Mouse (Mus musculus) right cerebral cortex, postnatal 25 days (tissue): ENCODE measurements at regions not wholly inside any gene's neighbourhood (a gene's known extent, or its start where the extent isn't known, plus 50 kb on each side); places are given as distances from the start of the nearest gene placed in this dataset.
"Not testable (repeated sequence)": the region's sequence is repeated elsewhere in the genome, so short reads cannot be mapped to it uniquely, and the experiment has no call there.

Experiments used
- DNase-seq: peaks from one replicate; pipeline ENCODE4 v3.0.0; 2022

DNA sequence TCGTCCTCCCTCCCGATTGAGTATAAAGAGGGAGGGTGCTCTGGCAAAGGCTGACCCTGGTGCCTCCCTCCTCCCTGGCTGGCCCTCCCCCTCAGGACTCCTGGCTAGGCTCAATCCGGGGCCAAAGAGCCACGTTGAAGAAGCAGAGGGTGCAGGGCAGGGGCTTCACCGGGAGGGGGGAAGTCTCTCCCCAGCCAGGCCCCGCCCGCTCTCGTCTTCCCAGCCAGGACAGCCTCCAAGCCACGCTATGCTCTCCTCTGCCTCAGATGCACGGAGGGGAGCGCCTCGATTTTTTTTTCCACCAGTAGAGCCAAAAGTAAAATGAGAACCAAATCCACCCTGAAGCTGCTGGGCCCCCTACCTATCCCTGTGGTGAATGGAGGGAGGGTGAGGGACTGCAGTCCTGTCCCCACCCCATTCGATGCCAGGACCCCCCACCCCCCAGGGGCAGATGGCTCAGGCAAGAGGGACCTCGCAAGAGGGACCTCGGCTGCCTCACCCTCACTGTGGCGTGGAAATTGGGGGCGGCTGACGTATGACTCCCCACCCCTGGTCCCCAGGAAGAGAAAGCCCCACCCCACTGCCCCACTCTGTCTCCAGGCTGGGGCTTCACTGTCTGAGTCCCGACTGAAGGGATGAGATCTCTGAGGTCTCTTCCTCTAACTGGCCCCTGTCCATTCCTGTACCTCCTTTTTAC, 53.2 kb upstream of the Col1a1 start:
- DNase-seq, result no peak

GRCm38 (mm10) chr11:94881982-94882686, 53.9 kb upstream of the Col1a1 start:
- no peak for DNase-seq

DNA sequence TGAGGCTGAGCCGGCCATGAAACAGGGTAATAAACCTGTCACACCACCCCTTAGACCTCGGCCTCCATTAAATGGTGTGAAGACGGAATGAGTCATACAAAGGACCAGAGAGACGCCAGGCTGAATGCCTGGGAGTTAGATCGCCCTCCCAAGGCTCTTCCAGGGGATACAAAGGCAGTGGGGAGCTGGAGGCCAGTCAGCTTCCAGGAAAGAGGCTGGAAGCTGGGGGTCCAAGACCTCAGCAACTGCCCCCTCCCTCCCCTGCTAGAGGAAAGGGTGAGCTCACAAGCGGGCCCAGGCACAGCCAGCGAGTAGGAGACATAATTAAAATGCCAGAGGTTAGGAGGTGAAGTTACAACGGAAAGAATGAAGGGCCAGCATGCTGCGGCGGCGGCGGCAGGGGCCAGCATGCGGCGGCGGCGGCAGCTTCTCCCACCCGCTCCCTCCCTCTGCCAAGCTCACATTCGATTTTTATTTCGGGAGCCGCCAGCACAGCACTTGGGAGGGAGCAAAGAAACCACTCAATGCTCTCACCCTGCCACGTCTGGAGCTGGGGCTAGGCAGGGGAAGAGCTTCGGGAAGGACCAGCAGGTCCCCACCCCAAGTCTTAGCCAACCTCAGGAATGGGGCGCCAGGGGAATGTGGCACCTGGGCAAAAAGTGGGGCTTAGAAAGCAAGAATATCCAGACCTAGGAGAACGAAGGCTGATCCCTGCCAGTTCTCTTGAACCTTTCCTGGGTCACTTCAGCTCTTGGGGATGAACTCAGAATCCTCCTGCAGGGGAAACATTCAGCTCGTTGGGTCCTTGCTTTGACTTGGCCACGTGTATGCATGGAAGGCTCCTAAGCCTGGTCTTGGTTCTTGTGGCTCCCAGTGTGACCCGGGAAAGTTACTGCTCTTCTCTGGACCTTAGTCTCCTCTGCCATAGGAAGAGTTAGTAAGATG, 54.9 kb upstream of the Col1a1 start:
- no peak for DNase-seq

- no peak for DNase-seq
Measured at GRCm38 (mm10) chr11:94876707-94877106, 59.3 kb upstream of the Col1a1 start.

DNA sequence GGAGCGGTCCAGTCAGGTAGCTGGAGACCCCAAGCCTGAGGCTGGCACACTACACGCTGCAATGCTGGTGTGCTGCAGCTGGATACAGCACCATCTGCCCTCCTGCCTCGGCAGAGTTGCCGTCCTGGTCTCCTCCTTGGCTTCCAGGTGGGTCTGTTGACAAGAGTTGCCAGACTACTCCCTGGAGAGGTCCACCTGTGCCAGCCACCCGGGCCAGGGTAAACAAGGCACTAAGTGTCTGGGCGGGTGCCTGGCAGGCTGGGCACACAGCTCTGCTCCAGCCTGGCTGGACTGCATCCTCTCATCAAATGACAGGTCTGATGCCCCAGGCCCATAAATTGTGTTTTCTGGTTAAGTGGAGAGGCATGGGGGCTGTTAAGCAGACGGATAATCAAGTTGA, 61.0 kb upstream of the Col1a1 start:
- no peak for DNase-seq

DNA sequence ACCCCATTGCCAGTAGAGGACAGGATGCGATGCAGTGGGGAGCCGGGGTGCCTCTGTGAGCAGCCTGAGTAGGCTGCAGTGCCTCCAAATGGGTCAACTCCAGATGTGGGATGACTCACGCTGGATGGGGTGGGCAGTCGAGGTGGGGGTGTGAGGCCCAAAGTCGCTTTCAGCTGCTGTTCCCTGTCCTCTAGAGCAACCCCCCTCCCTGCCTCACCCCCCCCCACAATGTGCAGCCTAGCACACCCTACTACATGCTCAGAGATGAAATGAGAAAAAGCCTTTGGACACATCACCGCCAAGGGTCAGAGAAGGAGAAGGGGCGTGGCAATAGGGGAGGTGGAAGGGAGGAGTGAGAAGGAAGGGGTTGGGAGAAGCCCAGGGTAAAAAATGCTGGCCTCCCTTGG, 61.9 kb upstream of the Col1a1 start:
- no peak for DNase-seq

- DNase-seq, result no peak
Measured at GRCm38 (mm10) chr11:94873693-94874092, 62.3 kb upstream of the Col1a1 start.

DNA sequence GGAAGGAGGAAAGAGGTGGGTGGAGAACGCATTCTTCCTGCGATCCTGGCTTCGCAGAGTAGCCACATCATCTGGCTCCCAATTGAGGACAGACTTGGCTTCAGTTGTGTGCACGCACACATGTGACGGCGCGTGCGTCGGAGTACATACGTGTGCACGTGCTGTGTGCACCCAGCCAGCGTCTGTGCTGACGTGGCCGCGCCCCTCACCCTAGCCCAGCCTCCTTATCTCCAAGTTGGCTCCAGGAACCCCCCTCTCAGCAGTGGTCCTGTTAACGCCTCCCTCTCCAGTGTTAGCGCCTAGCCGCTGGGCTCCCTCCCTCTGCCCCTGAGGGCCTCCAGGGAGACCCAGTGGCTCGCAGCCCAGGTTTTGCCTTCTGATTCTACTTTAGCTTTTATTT, 63.1 kb upstream of the Col1a1 start:
- DNase-seq, result peak; percentile 43

DNA sequence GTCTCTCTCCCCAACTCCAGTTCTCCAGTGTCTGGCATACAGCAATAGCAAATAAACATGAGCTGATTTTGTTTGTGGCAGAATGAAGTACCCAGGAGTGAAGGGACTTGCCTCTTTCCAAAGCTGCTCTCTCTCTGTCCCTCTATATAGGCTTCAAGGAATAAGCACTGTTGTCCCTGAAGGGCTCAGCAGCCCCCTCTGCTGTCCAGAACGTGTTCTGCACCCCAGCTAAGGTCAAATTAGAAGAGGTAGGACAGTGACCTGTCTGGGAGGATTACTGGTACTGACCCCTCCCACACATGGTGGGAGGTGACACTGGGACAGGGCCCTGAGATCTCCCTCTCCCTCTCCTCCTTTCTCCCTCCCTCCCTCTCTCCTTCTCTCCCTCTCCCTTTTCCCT, 65.7 kb upstream of the Col1a1 start:
- peak; percentile 18 for DNase-seq

GRCm38 (mm10) chr11:94869866-94870265, 66.2 kb upstream of the Col1a1 start:
- not testable (repeated sequence) for DNase-seq

GRCm38 (mm10) chr11:94866176-94866967, 69.7 kb upstream of the Col1a1 start:
- DNase-seq, result peak; percentile 44

GRCm38 (mm10) chr11:94850129-94850528, 67.6 kb upstream of the Tmem92 start:
- no peak for DNase-seq

GRCm38 (mm10) chr11:94839133-94839532, 56.6 kb upstream of the Tmem92 start:
- DNase-seq, result no peak

DNA sequence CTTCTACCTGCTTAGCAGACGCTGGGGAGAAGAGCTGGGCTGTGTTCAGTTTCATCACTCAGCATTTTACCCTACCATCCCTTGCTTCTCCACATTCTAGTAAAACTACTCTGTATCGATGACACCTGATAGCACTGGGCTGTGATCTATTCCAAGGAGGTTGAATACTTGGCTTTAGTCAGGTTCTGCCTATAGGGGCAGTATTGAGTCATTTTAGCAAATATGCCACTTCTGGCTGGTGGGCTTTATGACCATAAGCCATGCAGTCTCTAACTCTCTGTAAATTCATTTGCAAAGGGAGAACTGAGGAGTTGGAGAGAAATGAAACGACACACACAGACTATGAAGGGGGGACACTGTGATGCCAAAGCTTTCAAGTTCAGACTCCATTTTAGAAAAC, 55.6 kb upstream of the Tmem92 start:
- no peak for DNase-seq

GRCm38 (mm10) chr11:94836347-94836746, 53.8 kb upstream of the Tmem92 start:
- no peak for DNase-seq

- peak; percentile 22 for DNase-seq
Measured at GRCm38 (mm10) chr11:94832246-94832985, 49.9 kb upstream of the Tmem92 start.
